Comparison of ENCODE assay signal across 10 mouse cellular contexts in genomic region chr2:105370240-105370639, GRCm38 (mm10). TPM values are rescaled to one million over a fixed set of nuclear protein-coding genes. Genes with fewer than 3 reads are reported as not detected.
DNase-seq lines count a peak whose midpoint lies in the region; ATAC-seq lines count a peak whose summit lies in the region.
"Had no signal": no experiment of that assay in that cellular context is flagged by ENCODE, and none has a peak within 500 bp of the region (broad histone marks: within the 10 kb centered on the region; RNA-seq: fewer than 3 reads in every experiment).

No protein-coding gene starts in this region.

- no peak for ATAC-seq in intestine, embryonic 16.5 days

- no peak for DNase-seq in heart, embryonic 10.5 days (ENCODE audit: low spot score)
- DNase-seq in heart, adult 8-10 months (ENCODE audit: low spot score) = no peak
- DNase-seq in right cerebral cortex, postnatal 25 days = peak; percentile 16
- DNase-seq in right cerebral cortex, postnatal 14 days = no peak
- no peak for DNase-seq in frontal cortex, postnatal 14 days (ENCODE audit: low spot score in 2 of 2)
- DNase-seq in thymus, postnatal 36 days = no peak
- no peak for DNase-seq in lung, postnatal 25 days (ENCODE audit: low spot score)
- DNase-seq: adrenal gland, postnatal 36 days had no signal

- H3K4me1 ChIP-seq in heart, embryonic 10.5 days = peaks cover 5% of the 10 kb centered on the region; the same call in 1 of the 2 replicates
- H3K4me1 ChIP-seq in intestine, embryonic 16.5 days (ENCODE audit: control insufficient read depth, insufficient read depth, low read length) = no peaks in the 10 kb centered on the region

- peak overlapping the region; percentile 48 for H3K4me3 ChIP-seq in heart, embryonic 10.5 days
- H3K4me3 ChIP-seq in intestine, embryonic 16.5 days (ENCODE audit: low read length) = no peak overlapping the region

- no peak overlapping the region for H3K9ac ChIP-seq in intestine, embryonic 16.5 days (ENCODE audit: low read depth, low read length)

- peaks cover 22% of the 10 kb centered on the region; the same call in 1 of the 2 replicates for H3K27me3 ChIP-seq in heart, embryonic 10.5 days (ENCODE audit: insufficient read depth, poor library complexity, severe bottlenecking)
- H3K27me3 ChIP-seq in intestine, embryonic 16.5 days (replicated peaks; ENCODE audit: control insufficient read depth, insufficient read depth, low read length) = no peaks in the 10 kb centered on the region
- H3K27me3 ChIP-seq: CH12.LX had no signal

- no peaks in the 10 kb centered on the region for H3K36me3 ChIP-seq in heart, embryonic 10.5 days
- H3K36me3 ChIP-seq in intestine, embryonic 16.5 days (ENCODE audit: control insufficient read depth, insufficient read depth, low read length) = no peaks in the 10 kb centered on the region

- peak overlapping the region; percentile 6; the same call in 1 of the 2 replicates for H3K4me2 ChIP-seq in intestine, embryonic 16.5 days (ENCODE audit: low read depth, low read length)

- WGBS in heart, embryonic 10.5 days = 21% methylated on average over 10 of the region's 10 CpGs
- WGBS in intestine, embryonic 16.5 days = 12% methylated on average over 10 of the region's 10 CpGs

- peak overlapping the region; percentile 39; the same call in 1 of the 2 replicates for H3K27ac ChIP-seq in heart, embryonic 10.5 days
- H3K27ac ChIP-seq in intestine, embryonic 16.5 days (ENCODE audit: low read length) = no peak overlapping the region

- no peaks in the 10 kb centered on the region for H3K9me3 ChIP-seq in heart, embryonic 10.5 days
- no peaks in the 10 kb centered on the region for H3K9me3 ChIP-seq in intestine, embryonic 16.5 days (ENCODE audit: control insufficient read depth, low read length)

RNA-seq across cellular contexts. Expression of gene Rcn1, which starts 28.9 kb away (rescaled TPM):
- 154 and 166 TPM in 2 replicates for polyA plus RNA-seq in heart, embryonic 10.5 days (2016; fragmentation: Nextera tagmentation; extraction: Ambion mirVana)
- 10 to 100 TPM; 19.4 to 23.4 (median 21.4) TPM for total RNA-seq in heart, adult 8-10 months (2022)
- polyA plus RNA-seq in intestine, embryonic 16.5 days (2015; fragmentation: Nextera tagmentation; extraction: Ambion mirVana) = 94.6 and 104 TPM in 2 replicates
